Mouse (Mus musculus): Measurements from ENCODE around the gene Atp6v1c2.

DNA sequence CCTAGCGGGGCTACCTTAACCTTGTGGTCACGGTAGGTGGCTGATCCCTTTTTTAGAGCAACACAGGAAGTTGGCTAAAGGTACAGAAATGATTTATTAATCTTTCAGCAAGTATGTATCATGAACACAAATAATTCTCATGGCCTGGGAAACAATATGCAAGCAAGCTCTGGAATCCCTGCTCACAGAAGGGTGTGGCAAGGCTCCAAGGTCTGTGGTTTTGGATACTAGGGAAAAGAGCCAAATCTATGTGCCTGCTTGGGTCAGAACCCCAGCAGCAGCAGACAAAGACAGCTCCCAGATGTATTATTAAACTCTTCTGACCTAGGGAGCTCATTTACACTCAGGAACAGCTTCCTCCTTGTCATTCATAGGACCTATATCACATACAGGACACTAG is 40.1 kb downstream of the Atp6v1c2 start:
- TF ChIP-seq CEBPB (IDR thresholded peaks at IDR 0.05; ENCODE audit: low read depth) (no peak), CTCF (IDR thresholded peaks at IDR 0.05; ENCODE audit: control insufficient read depth, insufficient read depth, insufficient read length) (no peak), MAX (IDR thresholded peaks at IDR 0.05) (no peak), USF1 (IDR thresholded peaks at IDR 0.05; ENCODE audit: low read depth) (no peak), MYOG (IDR thresholded peaks at IDR 0.05; ENCODE audit: control insufficient read depth, extremely low read depth, insufficient read length) (no peak), MYOD1 (IDR thresholded peaks at IDR 0.05; ENCODE audit: control insufficient read depth, insufficient read length, low read depth) (no peak)
